Mouse (Mus musculus): Measurements from ENCODE around the gene Cnn3. TPM values are rescaled to one million over a fixed set of nuclear protein-coding genes. Genes with fewer than 3 reads are reported as not detected.

Gene Cnn3
- total and polyA plus RNA-seq, 2 experiments = 92.4 to 146 TPM

DNA sequence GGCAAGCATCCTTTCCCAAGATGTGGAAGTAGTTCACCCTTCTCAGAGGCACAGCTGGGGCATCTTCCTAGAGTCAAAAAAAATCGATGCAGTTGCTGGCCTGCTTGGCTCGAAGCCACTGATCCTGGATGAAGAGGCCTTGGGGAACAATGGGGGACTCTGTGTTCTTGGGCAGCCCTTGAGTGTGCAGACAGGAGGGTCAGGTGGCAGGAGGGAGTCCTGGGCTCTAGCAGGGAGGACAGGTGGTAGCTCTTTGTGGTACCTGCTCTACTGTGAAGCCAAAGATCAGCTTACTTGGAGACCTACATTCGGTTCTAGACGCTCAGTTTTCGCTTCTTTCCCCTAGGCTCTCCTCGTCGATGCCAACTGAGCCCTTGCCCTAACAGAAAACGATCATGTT, 79.9 kb downstream of the Cnn3 start:
- Histone ChIP-seq H3K4me3 (ENCODE audit: insufficient read depth, low read depth, low read length) (no peak overlapping the region), H3K27me3 (ENCODE audit: control insufficient read depth, insufficient read depth, low read length) (no peaks in the 10 kb centered on the region), H3K9ac (ENCODE audit: low read depth, low read length) (no peak overlapping the region), H3K4me1 (ENCODE audit: control insufficient read depth, insufficient read depth, low read length) (no peaks in the 10 kb centered on the region), H3K79me2 (ENCODE audit: control insufficient read depth, insufficient read depth, low read length) (no peaks in the 10 kb centered on the region), H3K27ac (replicated peaks; ENCODE audit: insufficient read depth, low read depth, low read length) (no peak overlapping the region), H3K36me3 (ENCODE audit: control insufficient read depth, insufficient read depth, low read length) (no peaks in the 10 kb centered on the region)
- TF ChIP-seq POLR2A (IDR thresholded peaks at IDR 0.05; ENCODE audit: extremely low read depth, insufficient read depth, low read length) (no peak), CTCF (IDR thresholded peaks at IDR 0.05; ENCODE audit: low read depth, low read length) (no peak)
- 84% methylated on average over 8 of the region's 8 CpGs for WGBS
- DNase-seq (ENCODE audit: extremely low read depth, low read depth, low spot score) = no peak

DNA sequence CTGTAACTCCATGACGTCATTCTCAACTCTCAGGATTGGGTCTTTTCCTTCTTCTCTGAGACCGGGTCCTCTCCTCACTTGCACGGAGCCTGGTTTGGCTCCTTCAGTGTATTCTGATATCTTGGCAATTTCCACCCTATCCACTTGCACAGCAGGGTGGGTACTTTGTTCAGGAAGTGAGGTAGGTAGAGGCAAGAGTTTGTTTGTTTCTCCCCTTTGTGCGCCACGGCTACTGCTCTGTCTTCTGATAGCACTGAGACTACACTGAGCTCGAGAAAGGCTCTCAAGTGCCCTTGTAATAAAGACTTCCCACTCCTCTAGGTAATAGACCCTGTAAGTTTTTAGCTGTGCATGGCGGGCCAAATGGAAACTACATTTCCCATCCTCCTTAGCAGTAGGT, 80.5 kb downstream of the Cnn3 start:
- Histone ChIP-seq H3K36me3 (ENCODE audit: control insufficient read depth, insufficient read depth, low read length) (no peaks in the 10 kb centered on the region), H3K9ac (ENCODE audit: low read depth, low read length) (no peak overlapping the region), H3K79me2 (ENCODE audit: control insufficient read depth, insufficient read depth, low read length) (no peaks in the 10 kb centered on the region), H3K4me1 (ENCODE audit: control insufficient read depth, insufficient read depth, low read length) (no peaks in the 10 kb centered on the region), H3K27ac (replicated peaks; ENCODE audit: insufficient read depth, low read depth, low read length) (no peak overlapping the region), H3K27me3 (ENCODE audit: control insufficient read depth, insufficient read depth, low read length) (no peaks in the 10 kb centered on the region), H3K4me3 (ENCODE audit: insufficient read depth, low read depth, low read length) (no peak overlapping the region)
- TF ChIP-seq CTCF (IDR thresholded peaks at IDR 0.05; ENCODE audit: low read depth, low read length) (no peak), POLR2A (IDR thresholded peaks at IDR 0.05; ENCODE audit: extremely low read depth, insufficient read depth, low read length) (no peak)
- no peak for DNase-seq (ENCODE audit: extremely low read depth, low read depth, low spot score)
- 93% methylated on average over 7 of the region's 7 CpGs for WGBS

DNA sequence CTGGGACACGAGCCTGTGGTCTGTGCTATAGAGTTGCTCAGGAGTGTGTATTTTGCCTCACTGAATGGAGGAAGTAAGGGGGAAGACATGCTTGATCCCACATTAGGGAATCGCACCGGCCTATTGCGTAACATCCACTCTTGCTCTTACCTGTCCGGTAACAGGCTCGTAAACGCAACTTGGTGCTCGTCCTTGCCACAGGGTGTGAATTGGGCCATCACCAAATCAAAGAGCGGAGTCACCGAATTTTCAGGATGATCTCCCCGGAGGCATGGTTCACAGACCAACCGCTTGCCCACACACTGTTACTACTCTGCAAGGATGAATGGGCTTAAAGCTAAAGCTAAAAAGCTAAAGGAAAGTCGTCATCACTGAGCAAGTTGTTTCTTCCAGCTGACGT, 81.4 kb downstream of the Cnn3 start:
- 92% methylated on average over 14 of the region's 14 CpGs for WGBS
- no peak for DNase-seq (ENCODE audit: extremely low read depth, low read depth, low spot score)
- Histone ChIP-seq H3K27ac (replicated peaks; ENCODE audit: insufficient read depth, low read depth, low read length) (no peak overlapping the region), H3K9ac (ENCODE audit: low read depth, low read length) (no peak overlapping the region), H3K36me3 (ENCODE audit: control insufficient read depth, insufficient read depth, low read length) (no peaks in the 10 kb centered on the region), H3K27me3 (ENCODE audit: control insufficient read depth, insufficient read depth, low read length) (no peaks in the 10 kb centered on the region), H3K4me3 (ENCODE audit: insufficient read depth, low read depth, low read length) (no peak overlapping the region), H3K79me2 (ENCODE audit: control insufficient read depth, insufficient read depth, low read length) (no peaks in the 10 kb centered on the region), H3K4me1 (ENCODE audit: control insufficient read depth, insufficient read depth, low read length) (no peaks in the 10 kb centered on the region)
- TF ChIP-seq POLR2A (IDR thresholded peaks at IDR 0.05; ENCODE audit: extremely low read depth, insufficient read depth, low read length) = no peak
- no peak for TF ChIP-seq CTCF (IDR thresholded peaks at IDR 0.05; ENCODE audit: low read depth, low read length)

Other genes with a start within 250 kb of the Cnn3 start
- 130 and 150 TPM in 2 replicates for gene Tmem56, start 143.4 kb upstream of the Cnn3 start, total RNA-seq (2014; rRNA removed)
- 24.1 and 27.2 TPM in 2 replicates for gene Tmem56, start 143.4 kb upstream of the Cnn3 start, polyA plus RNA-seq (2012; rRNA removed)
- gene Alg14, start 134.7 kb upstream of the Cnn3 start, total RNA-seq (2014; rRNA removed) = 12.6 and 14.3 TPM in 2 replicates
- gene Alg14, start 134.7 kb upstream of the Cnn3 start, polyA plus RNA-seq (2012; rRNA removed) = 23.4 and 24.3 TPM in 2 replicates
- gene Slc44a3, start 105.9 kb downstream of the Cnn3 start, total RNA-seq (2014; rRNA removed) = 6.2 and 6.6 TPM in 2 replicates
- 4.3 and 4.7 TPM in 2 replicates for gene Slc44a3, start 105.9 kb downstream of the Cnn3 start, polyA plus RNA-seq (2012; rRNA removed)
- not detected in 2 replicates for gene 4930432M17Rik, start 244.3 kb downstream of the Cnn3 start, total RNA-seq (2014; rRNA removed)
- gene 4930432M17Rik, start 244.3 kb downstream of the Cnn3 start, polyA plus RNA-seq (2012; rRNA removed) = not detected in 2 replicates

Measured in liver, adult 2 months (tissue).